Comparison of ENCODE assay signal across 16 mouse cellular contexts in genomic region chr17:78370445-78370844, GRCm38 (mm10). TPM values are rescaled to one million over a fixed set of nuclear protein-coding genes. Genes with fewer than 3 reads are reported as not detected.
DNase-seq lines count a peak whose midpoint lies in the region; ATAC-seq and TF ChIP-seq lines count a peak whose summit lies in the region.
"Had no signal": no experiment of that assay in that cellular context is flagged by ENCODE, and none has a peak within 500 bp of the region (broad histone marks: within the 10 kb centered on the region; RNA-seq: fewer than 3 reads in every experiment).

No protein-coding gene starts in this region.

- H3K36me3 ChIP-seq in hindbrain, postnatal 0 days (ENCODE audit: insufficient read depth, low read length), result peaks cover 13% of the 10 kb centered on the region; the same call in 1 of the 2 replicates
- peaks cover 68% of the 10 kb centered on the region for H3K36me3 ChIP-seq in hindbrain, embryonic 10.5 days

- H3K9me3 ChIP-seq in hindbrain, postnatal 0 days (ENCODE audit: low read length), result no peaks in the 10 kb centered on the region
- no peaks in the 10 kb centered on the region for H3K9me3 ChIP-seq in hindbrain, embryonic 10.5 days
- H3K9me3 ChIP-seq: heart, embryonic 10.5 days; hindbrain, embryonic 12.5 days; limb, embryonic 13.5 days; midbrain, embryonic 13.5 days; neural tube, embryonic 12.5 days had no signal

- no peaks in the 10 kb centered on the region for H3K4me1 ChIP-seq in hindbrain, postnatal 0 days (ENCODE audit: insufficient read depth, low read length)
- H3K4me1 ChIP-seq in hindbrain, embryonic 10.5 days (replicated peaks), result peaks cover 12% of the 10 kb centered on the region
- H3K4me1 ChIP-seq: heart, embryonic 10.5 days; hindbrain, embryonic 12.5 days; limb, embryonic 13.5 days; midbrain, embryonic 13.5 days; neural tube, embryonic 12.5 days had no signal

- H3K4me3 ChIP-seq in hindbrain, postnatal 0 days (ENCODE audit: low read length), result no peak overlapping the region
- H3K4me3 ChIP-seq in hindbrain, embryonic 10.5 days, result no peak overlapping the region
- H3K4me3 ChIP-seq: heart, embryonic 10.5 days; hindbrain, embryonic 12.5 days; limb, embryonic 13.5 days; midbrain, embryonic 13.5 days; neural tube, embryonic 12.5 days had no signal

- H3K27ac ChIP-seq in hindbrain, postnatal 0 days, result no peak overlapping the region
- no peak overlapping the region for H3K27ac ChIP-seq in hindbrain, embryonic 10.5 days
- H3K27ac ChIP-seq: heart, embryonic 10.5 days; hindbrain, embryonic 12.5 days; limb, embryonic 13.5 days; midbrain, embryonic 13.5 days; neural tube, embryonic 12.5 days had no signal

- 87% methylated on average over 1 of the region's 1 CpGs for WGBS in hindbrain, postnatal 0 days
- 79% methylated on average over 1 of the region's 1 CpGs for WGBS in hindbrain, embryonic 10.5 days

- H3K4me2 ChIP-seq in hindbrain, postnatal 0 days (ENCODE audit: low read depth, low read length), result no peak overlapping the region
- H3K4me2 ChIP-seq: hindbrain, embryonic 12.5 days; limb, embryonic 13.5 days; midbrain, embryonic 13.5 days; neural tube, embryonic 12.5 days had no signal

- H3K27me3 ChIP-seq in hindbrain, postnatal 0 days (ENCODE audit: insufficient read depth, low read length), result no peaks in the 10 kb centered on the region
- H3K27me3 ChIP-seq in hindbrain, embryonic 10.5 days (ENCODE audit: insufficient read depth, poor library complexity, severe bottlenecking), result no peaks in the 10 kb centered on the region
- H3K27me3 ChIP-seq: hindbrain, embryonic 12.5 days; limb, embryonic 13.5 days; midbrain, embryonic 13.5 days; neural tube, embryonic 12.5 days had no signal

- peak; percentile 46; the same call in 1 of the 2 replicates for TF ChIP-seq CTCF in hindbrain, postnatal 0 days (IDR thresholded peaks at IDR 0.05; ENCODE audit: low read depth)

- ATAC-seq in hindbrain, postnatal 0 days, result no peak
- ATAC-seq: midbrain, embryonic 13.5 days had no signal

- H3K9ac ChIP-seq in hindbrain, postnatal 0 days (replicated peaks; ENCODE audit: low read length), result no peak overlapping the region
- H3K9ac ChIP-seq: hindbrain, embryonic 12.5 days; limb, embryonic 13.5 days; midbrain, embryonic 13.5 days; neural tube, embryonic 12.5 days had no signal

- DNase-seq in hindbrain, postnatal 0 days (ENCODE audit: low spot score), result no peak
- no peak for DNase-seq in hindbrain, embryonic 10.5 days (ENCODE audit: low spot score)
- peak; percentile 53 for DNase-seq in thymus, postnatal 14 days
- DNase-seq in thymus, adult 18-20 months, result no peak
- peak; percentile 14 for DNase-seq in c-Kit-positive CD71-positive TER-119-positive erythroid progenitor cells, embryonic 14.5 days (ENCODE audit: low spot score)
- DNase-seq in spleen, postnatal 4 days (ENCODE audit: low spot score in 2 of 2), result no peak
- no peak for DNase-seq in right cerebral cortex, postnatal 36 days (ENCODE audit: low spot score in 2 of 2)
- DNase-seq in kidney, postnatal 36 days, result no peak
- DNase-seq: adrenal gland, postnatal 25 days; kidney, adult 8-10 months; lung, postnatal 14 days had no signal

RNA-seq across cellular contexts. Expression of gene Fez2, which starts 47.5 kb away (rescaled TPM):
- 36.5 and 46.2 TPM in 2 replicates for total RNA-seq in hindbrain, postnatal 0 days (2014; rRNA removed)
- 62.0 and 63.3 TPM in 2 replicates for polyA plus RNA-seq in hindbrain, postnatal 0 days (2015; fragmentation: Nextera tagmentation; extraction: Ambion mirVana)
- 37.9 and 51.1 TPM in 2 replicates for polyA plus RNA-seq in hindbrain, embryonic 10.5 days (2016; fragmentation: Nextera tagmentation; extraction: Ambion mirVana)

Comparison
In these comparisons a context has a peak if more than half of its experiments do, and no peak if none do; other contexts are left out.
1. DNase-seq: peak in thymus, postnatal 14 days (single experiment) and c-Kit-positive CD71-positive TER-119-positive erythroid progenitor cells, embryonic 14.5 days (single experiment); none in hindbrain, postnatal 0 days (single experiment), hindbrain, embryonic 10.5 days (single experiment), thymus, adult 18-20 months (0 of 2), spleen, postnatal 4 days (0 of 2), right cerebral cortex, postnatal 36 days (0 of 2) and kidney, postnatal 36 days (0 of 2).